Mouse (Mus musculus) liver, embryonic 14.5 days (tissue): ENCODE measurements around the gene Il34.

Experiments
- CTCF ChIP-seq: IDR thresholded peaks from 2 replicates; pipeline ENCODE4 v1.5.1; 2016; ENCODE audit warnings: antibody characterized with exemption, low read depth, control low read depth
- EP300 ChIP-seq: IDR thresholded peaks from 2 replicates; pipeline ENCODE4 v1.6.1; 2016; ENCODE audit warnings: antibody characterized with exemption, low read depth

GRCm38 (mm10) chr8:110844941-110845340, 39.2 kb upstream of the Il34 start:
- no peak for TF ChIP-seq CTCF
- no peak for TF ChIP-seq EP300
